Mouse (Mus musculus) layer of hippocampus, adult 11-12 months (tissue): ENCODE measurements at regions not wholly inside any gene's neighbourhood (a gene's known extent, or its start where the extent isn't known, plus 50 kb on each side); places are given as distances from the start of the nearest gene placed in this dataset.
"Not testable (repeated sequence)": the region's sequence is repeated elsewhere in the genome, so short reads cannot be mapped to it uniquely, and the experiment has no call there.

Source experiments
- DNase-seq: peaks from one replicate; pipeline ENCODE4 v3.0.0; 2022; ENCODE audit warnings: low spot score

GRCm38 (mm10) chr17:15620746-15621694 is 56.9 kb upstream of the Prdm9 start:
- no peak for DNase-seq

DNA sequence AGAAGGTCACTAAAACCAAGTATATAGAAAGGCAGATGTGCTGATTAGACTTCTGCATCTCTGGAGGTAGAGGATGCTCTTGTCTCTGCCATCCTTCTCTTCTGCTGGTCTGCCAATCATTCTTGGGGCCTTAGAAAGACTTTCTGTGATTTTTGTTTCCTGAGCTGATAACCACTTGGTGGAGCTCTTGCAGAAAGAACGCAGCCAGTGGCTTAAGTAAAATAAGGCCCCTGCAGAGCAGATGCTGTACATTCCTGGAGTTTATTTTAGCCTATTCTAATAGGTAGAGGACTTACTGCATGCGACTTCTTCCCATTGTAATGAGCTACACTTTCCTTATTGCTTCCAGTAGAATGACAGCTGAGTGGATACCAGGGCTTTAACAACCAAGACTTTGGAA is 58.8 kb upstream of the Prdm9 start:
- DNase-seq, result peak; percentile 28

DNA sequence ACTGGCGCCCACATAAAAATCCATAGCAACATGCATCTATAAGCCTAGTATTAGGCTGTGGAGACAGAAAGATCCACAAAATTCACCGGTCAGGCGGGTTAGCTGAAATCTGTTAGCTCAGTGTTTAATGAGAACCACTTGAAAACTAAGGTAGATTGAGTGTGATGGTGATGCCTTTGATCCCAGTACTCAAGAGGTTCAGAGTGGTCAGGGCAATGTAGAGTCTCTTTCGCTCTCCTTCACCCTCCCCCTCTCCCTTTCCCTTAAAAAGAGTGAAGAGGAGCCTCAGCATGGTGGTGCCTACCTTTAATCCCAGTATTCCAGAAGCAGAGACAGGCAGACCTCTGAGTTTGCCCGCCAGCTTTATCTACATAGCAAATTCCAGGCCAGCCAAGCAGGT is 66.6 kb upstream of the Prdm9 start:
- DNase-seq, result no peak

DNA sequence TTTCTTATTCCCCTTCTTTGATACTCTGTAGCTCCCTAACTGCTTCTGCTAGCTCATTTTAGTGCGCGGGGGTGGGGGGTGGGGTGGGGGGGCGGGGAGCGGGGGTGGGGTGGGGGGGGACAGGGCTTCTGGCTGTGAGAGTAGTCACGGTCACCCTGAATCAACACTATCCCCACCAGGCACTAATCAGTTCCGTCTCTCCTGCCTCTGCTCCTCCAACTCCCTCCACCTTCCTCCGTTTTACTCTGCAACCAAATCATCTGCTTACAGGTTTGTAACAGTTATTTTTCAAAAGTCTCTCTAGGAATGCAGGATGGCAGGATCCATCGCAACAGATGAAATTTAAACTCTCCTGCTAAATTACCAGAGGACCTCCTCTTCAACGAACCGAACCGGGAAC is 67.5 kb upstream of the Prdm9 start:
- no peak for DNase-seq

DNA sequence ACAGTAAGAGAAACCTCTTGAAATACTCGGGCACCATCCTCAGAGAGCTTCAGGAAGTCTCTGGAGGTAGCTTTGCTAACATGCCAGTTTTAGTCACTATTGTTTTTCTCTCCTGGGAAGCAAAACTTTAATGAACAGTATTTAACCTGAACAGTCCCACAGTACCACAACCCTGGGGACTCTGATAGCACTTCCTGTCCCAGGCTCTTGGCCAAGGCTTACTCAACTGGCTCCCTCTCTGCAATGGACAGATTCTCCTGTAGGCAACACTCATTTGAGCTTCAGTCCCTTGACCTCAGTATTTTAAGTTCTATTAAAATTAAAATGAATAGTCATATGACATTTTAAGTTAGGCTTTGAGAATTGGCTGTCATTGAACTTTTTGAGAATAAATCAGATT is 67.9 kb upstream of the Prdm9 start:
- DNase-seq, result no peak

DNA sequence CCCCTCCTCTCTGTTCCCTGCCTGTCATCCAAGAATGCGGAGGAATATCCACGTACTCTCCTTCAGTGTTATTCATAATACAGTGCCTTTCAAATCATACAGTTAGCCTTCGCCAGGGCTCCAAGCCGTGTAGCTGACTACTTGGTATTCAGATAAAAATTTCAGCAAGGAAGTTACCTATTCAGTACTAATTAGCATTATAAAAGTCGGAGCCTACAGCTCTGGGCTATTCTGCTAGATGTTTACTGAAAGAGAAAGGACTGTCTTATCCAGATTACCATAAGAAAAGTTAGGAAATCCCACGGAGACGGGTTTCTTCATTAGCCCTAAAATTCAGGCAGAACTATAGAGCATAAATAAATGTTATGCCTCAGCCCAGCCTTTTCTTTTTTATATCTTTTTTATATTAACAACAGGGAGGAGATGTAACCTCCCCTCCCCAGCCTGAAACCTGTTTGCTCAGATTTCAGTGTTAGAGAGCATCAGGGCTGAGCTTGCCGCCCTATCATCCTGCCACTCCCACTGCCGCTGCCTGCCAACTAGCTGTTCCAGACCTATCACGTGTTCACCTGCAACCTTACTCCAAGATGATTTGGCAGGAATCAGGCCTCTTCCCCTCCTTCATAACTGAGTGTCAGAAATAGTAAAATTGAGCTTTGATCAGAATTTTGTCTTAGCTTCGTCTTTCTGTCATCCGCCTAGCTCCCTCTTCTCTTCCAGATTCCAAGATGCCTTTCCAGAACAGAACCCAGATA is 65.5 kb upstream of the Chd1 start:
- not testable (repeated sequence) for DNase-seq

DNA sequence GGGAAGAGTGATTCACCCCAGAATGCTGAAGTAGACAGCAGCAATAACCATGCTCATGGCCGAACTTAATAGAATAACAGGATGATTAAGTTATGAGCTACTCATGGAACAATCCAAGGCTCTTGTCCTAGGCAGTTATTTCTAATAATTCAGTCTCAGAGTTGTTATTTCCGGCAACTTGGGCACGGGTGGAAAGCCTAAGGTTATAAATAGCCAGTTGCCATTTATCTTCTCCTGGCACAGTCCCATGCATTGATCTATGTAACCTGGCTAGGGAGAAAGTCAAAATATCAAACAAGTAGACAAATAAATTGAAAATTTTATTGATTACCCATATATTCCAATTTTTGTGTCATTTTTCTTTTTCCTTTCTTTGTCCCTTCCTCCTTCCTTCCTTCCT is 64.0 kb upstream of the Chd1 start:
- DNase-seq, result no peak

DNA sequence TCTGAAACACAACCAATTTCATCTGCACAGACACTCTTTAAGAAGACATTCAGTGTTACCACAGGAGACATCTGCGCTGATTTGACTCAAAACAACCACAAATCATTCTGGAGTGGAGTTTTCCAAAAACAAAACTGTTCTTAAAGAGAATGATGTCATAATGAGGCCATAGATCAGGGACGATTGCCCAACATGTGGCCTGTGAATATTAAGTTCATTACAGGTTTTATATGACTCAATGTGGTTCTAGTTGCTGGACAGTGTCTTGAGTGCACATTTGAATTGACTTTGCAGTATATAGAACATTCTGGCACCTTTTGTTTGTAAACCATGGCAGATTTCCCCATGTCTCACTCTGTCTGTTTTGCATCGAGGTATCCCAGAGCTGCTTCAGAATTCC is 63.0 kb upstream of the Chd1 start:
- no peak for DNase-seq

- DNase-seq, result no peak
Measured at GRCm38 (mm10) chr17:15646768-15647167, 58.0 kb upstream of the Chd1 start.

DNA sequence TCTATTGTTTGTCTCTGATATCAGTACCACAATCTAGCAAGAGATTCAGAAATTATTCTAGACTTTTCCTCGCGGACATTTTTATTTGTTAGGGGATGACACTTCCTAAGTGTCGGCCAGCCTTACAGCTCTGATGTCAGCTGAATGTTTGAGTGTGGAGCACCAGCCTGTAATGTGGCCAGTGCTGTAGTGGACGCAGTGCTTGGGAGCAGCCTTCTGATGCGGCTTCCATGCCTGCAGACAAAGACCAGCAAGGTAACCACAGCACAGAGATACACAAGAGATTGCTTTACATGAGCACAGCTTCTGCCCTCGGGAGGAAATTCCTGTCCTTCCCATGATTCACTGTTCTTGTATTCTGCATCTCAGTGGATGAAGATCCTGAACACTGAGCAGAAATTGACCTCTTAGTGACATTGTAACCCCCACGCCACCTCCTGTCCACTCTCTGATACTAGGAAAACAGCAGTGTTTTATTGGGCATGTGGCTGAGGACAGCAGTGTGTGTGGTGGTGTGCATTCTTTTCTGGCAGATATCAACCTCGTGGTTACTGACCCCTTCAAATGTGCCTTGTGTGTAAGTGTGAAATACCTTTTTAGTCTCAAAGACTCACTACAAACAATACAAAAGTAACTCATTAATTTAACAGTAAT is 54.6 kb upstream of the Chd1 start:
- DNase-seq, result no peak

GRCm38 (mm10) chr17:15651869-15652268 is 52.9 kb upstream of the Chd1 start:
- no peak for DNase-seq
